Mouse (Mus musculus): ENCODE data around the gene Med13l. TPM values are rescaled to one million over a fixed set of nuclear protein-coding genes. Genes with fewer than 3 reads are reported as not detected.

Med13l gene
- polyA plus RNA-seq, 1 experiment = 42.8 TPM

GRCm38 (mm10) chr5:118707501-118707900, 147.0 kb downstream of the Med13l start:
- no peaks in the 10 kb centered on the region for H3K27me3 ChIP-seq (ENCODE audit: control insufficient read depth, insufficient read depth, low read length)
- no peaks in the 10 kb centered on the region for H3K36me3 ChIP-seq (ENCODE audit: control insufficient read depth, insufficient read depth, low read length)
- 87% methylated on average over 5 of the region's 5 CpGs for WGBS
- TF ChIP-seq POLR2A (IDR thresholded peaks at IDR 0.05; ENCODE audit: control insufficient read depth, extremely low read depth, insufficient read depth, low read length, poor library complexity) = no peak
- no peak for TF ChIP-seq CTCF (IDR thresholded peaks at IDR 0.05; ENCODE audit: borderline replicate concordance, control insufficient read depth, extremely low read depth, insufficient read depth, low read length, poor library complexity)
- H3K4me3 ChIP-seq (ENCODE audit: control insufficient read depth, insufficient read depth, low read length) = no peak overlapping the region
- DNase-seq = no peak
- H3K4me1 ChIP-seq (replicated peaks; ENCODE audit: control insufficient read depth, insufficient read depth, low read length) = peaks cover 35% of the 10 kb centered on the region
- H3K27ac ChIP-seq (ENCODE audit: control insufficient read depth, insufficient read depth, low read length) = no peak overlapping the region

- Histone ChIP-seq H3K27me3 (ENCODE audit: control insufficient read depth, insufficient read depth, low read length) (no peaks in the 10 kb centered on the region), H3K36me3 (ENCODE audit: control insufficient read depth, insufficient read depth, low read length) (no peaks in the 10 kb centered on the region), H3K4me3 (ENCODE audit: control insufficient read depth, insufficient read depth, low read length) (no peak overlapping the region), H3K27ac (ENCODE audit: control insufficient read depth, insufficient read depth, low read length) (no peak overlapping the region), H3K4me1 (replicated peaks; ENCODE audit: control insufficient read depth, insufficient read depth, low read length) (peaks cover 38% of the 10 kb centered on the region)
- TF ChIP-seq POLR2A (IDR thresholded peaks at IDR 0.05; ENCODE audit: control insufficient read depth, extremely low read depth, insufficient read depth, low read length, poor library complexity) (no peak), CTCF (IDR thresholded peaks at IDR 0.05; ENCODE audit: borderline replicate concordance, control insufficient read depth, extremely low read depth, insufficient read depth, low read length, poor library complexity) (peak; percentile 85)
- 76% methylated on average over 16 of the region's 16 CpGs for WGBS
- peak; percentile 87 for DNase-seq
Measured at GRCm38 (mm10) chr5:118708215-118708949, 147.9 kb downstream of the Med13l start.

GRCm38 (mm10) chr5:118709847-118710251, 149.4 kb downstream of the Med13l start:
- no peaks in the 10 kb centered on the region for H3K27me3 ChIP-seq (ENCODE audit: control insufficient read depth, insufficient read depth, low read length)
- DNase-seq = peak; percentile 88

GRCm38 (mm10) chr5:118715518-118715917, 155.0 kb downstream of the Med13l start:
- WGBS = 98% methylated on average over 7 of the region's 7 CpGs
- Histone ChIP-seq H3K36me3 (ENCODE audit: control insufficient read depth, insufficient read depth, low read length) (no peaks in the 10 kb centered on the region), H3K27ac (ENCODE audit: control insufficient read depth, insufficient read depth, low read length) (no peak overlapping the region), H3K27me3 (ENCODE audit: control insufficient read depth, insufficient read depth, low read length) (no peaks in the 10 kb centered on the region), H3K4me1 (replicated peaks; ENCODE audit: control insufficient read depth, insufficient read depth, low read length) (peaks cover 20% of the 10 kb centered on the region), H3K4me3 (ENCODE audit: control insufficient read depth, insufficient read depth, low read length) (no peak overlapping the region)
- TF ChIP-seq POLR2A (IDR thresholded peaks at IDR 0.05; ENCODE audit: control insufficient read depth, extremely low read depth, insufficient read depth, low read length, poor library complexity) (no peak), CTCF (IDR thresholded peaks at IDR 0.05; ENCODE audit: borderline replicate concordance, control insufficient read depth, extremely low read depth, insufficient read depth, low read length, poor library complexity) (no peak)
- DNase-seq = no peak

More at GRCm38 (mm10) chr5:118709847-118710251, 149.4 kb downstream of the Med13l start:
- no peak overlapping the region for H3K4me3 ChIP-seq (ENCODE audit: control insufficient read depth, insufficient read depth, low read length)
- no peaks in the 10 kb centered on the region for H3K36me3 ChIP-seq (ENCODE audit: control insufficient read depth, insufficient read depth, low read length)
- TF ChIP-seq CTCF (IDR thresholded peaks at IDR 0.05; ENCODE audit: borderline replicate concordance, control insufficient read depth, extremely low read depth, insufficient read depth, low read length, poor library complexity) (0 out of 2 replicates have a peak, but pooled peaks have one; percentile 42), POLR2A (IDR thresholded peaks at IDR 0.05; ENCODE audit: control insufficient read depth, extremely low read depth, insufficient read depth, low read length, poor library complexity) (no peak)
- peaks cover 36% of the 10 kb centered on the region for H3K4me1 ChIP-seq (replicated peaks; ENCODE audit: control insufficient read depth, insufficient read depth, low read length)
- WGBS = 6% methylated on average over 7 of the region's 7 CpGs
- 0 out of 2 replicates have a peak overlapping the region, but pooled peaks have one; percentile 0 for H3K27ac ChIP-seq (ENCODE audit: control insufficient read depth, insufficient read depth, low read length)

- H3K36me3 ChIP-seq (ENCODE audit: control insufficient read depth, insufficient read depth, low read length) = no peaks in the 10 kb centered on the region
- WGBS = 95% methylated on average over 14 of the region's 14 CpGs
- TF ChIP-seq POLR2A (IDR thresholded peaks at IDR 0.05; ENCODE audit: control insufficient read depth, extremely low read depth, insufficient read depth, low read length, poor library complexity) (no peak), CTCF (IDR thresholded peaks at IDR 0.05; ENCODE audit: borderline replicate concordance, control insufficient read depth, extremely low read depth, insufficient read depth, low read length, poor library complexity) (no peak)
Measured at GRCm38 (mm10) chr5:118716295-118717271, 156.1 kb downstream of the Med13l start.

GRCm38 (mm10) chr5:118717456-118717855, 157.0 kb downstream of the Med13l start:
- 87% methylated on average over 10 of the region's 10 CpGs for WGBS
- H3K36me3 ChIP-seq (ENCODE audit: control insufficient read depth, insufficient read depth, low read length) = no peaks in the 10 kb centered on the region; the same call in 1 of the 2 replicates
- no peak overlapping the region for H3K4me3 ChIP-seq (ENCODE audit: control insufficient read depth, insufficient read depth, low read length)
- H3K27ac ChIP-seq (ENCODE audit: control insufficient read depth, insufficient read depth, low read length) = 0 out of 2 replicates have a peak overlapping the region, but pooled peaks have one; percentile 27
- TF ChIP-seq CTCF (IDR thresholded peaks at IDR 0.05; ENCODE audit: borderline replicate concordance, control insufficient read depth, extremely low read depth, insufficient read depth, low read length, poor library complexity) = no peak
- TF ChIP-seq POLR2A (IDR thresholded peaks at IDR 0.05; ENCODE audit: control insufficient read depth, extremely low read depth, insufficient read depth, low read length, poor library complexity) = no peak
- no peak for DNase-seq
- no peaks in the 10 kb centered on the region for H3K27me3 ChIP-seq (ENCODE audit: control insufficient read depth, insufficient read depth, low read length)
- H3K4me1 ChIP-seq (replicated peaks; ENCODE audit: control insufficient read depth, insufficient read depth, low read length) = peaks cover 21% of the 10 kb centered on the region

More at GRCm38 (mm10) chr5:118716295-118717271, 156.1 kb downstream of the Med13l start:
- no peak for DNase-seq
- H3K4me1 ChIP-seq (replicated peaks; ENCODE audit: control insufficient read depth, insufficient read depth, low read length) = peaks cover 19% of the 10 kb centered on the region
- H3K27ac ChIP-seq (ENCODE audit: control insufficient read depth, insufficient read depth, low read length) = no peak overlapping the region
- H3K27me3 ChIP-seq (ENCODE audit: control insufficient read depth, insufficient read depth, low read length) = no peaks in the 10 kb centered on the region
- no peak overlapping the region for H3K4me3 ChIP-seq (ENCODE audit: control insufficient read depth, insufficient read depth, low read length)
